16 mouse cellular contexts compared by ENCODE assay signal in genomic region chr1:127028872-127029497, GRCm38 (mm10).
"Had no signal": no experiment of that assay in that cellular context is flagged by ENCODE, and none has a peak within 500 bp of the region (broad histone marks: within the 10 kb centered on the region; RNA-seq: fewer than 3 reads in every experiment).

No protein-coding gene starts in this region.

- ATAC-seq: liver, postnatal 0 days; lung, postnatal 0 days; midbrain, embryonic 13.5 days; midbrain, embryonic 15.5 days had no signal

- H3K4me1 ChIP-seq: liver, embryonic 15.5 days; lung, embryonic 15.5 days; megakaryocyte, embryonic 14.5 days; midbrain, embryonic 13.5 days; midbrain, embryonic 15.5 days; neural tube, embryonic 12.5 days had no signal

- H3K9me3 ChIP-seq: liver, embryonic 15.5 days; lung, embryonic 15.5 days; megakaryocyte, embryonic 14.5 days; midbrain, embryonic 13.5 days; midbrain, embryonic 15.5 days; neural tube, embryonic 12.5 days had no signal

- H3K27ac ChIP-seq: liver, embryonic 15.5 days; lung, embryonic 15.5 days; macrophage; midbrain, embryonic 13.5 days; midbrain, embryonic 15.5 days; neural tube, embryonic 12.5 days had no signal

- H3K9ac ChIP-seq: liver, embryonic 15.5 days; liver, postnatal 0 days; lung, embryonic 15.5 days; midbrain, embryonic 13.5 days; midbrain, embryonic 15.5 days; neural tube, embryonic 12.5 days had no signal

- H3K4me2 ChIP-seq: liver, embryonic 15.5 days; lung, embryonic 15.5 days; midbrain, embryonic 11.5 days; midbrain, embryonic 13.5 days; midbrain, embryonic 15.5 days; neural tube, embryonic 12.5 days had no signal

- DNase-seq: liver, postnatal 0 days; lung, adult 2 months; lung, postnatal 14 days; lung, postnatal 36 days; right cerebral cortex, postnatal 14 days; thymus, adult 2 months; thymus, postnatal 36 days had no signal

- H3K27me3 ChIP-seq: liver, embryonic 15.5 days; lung, embryonic 15.5 days; midbrain, embryonic 13.5 days; midbrain, embryonic 15.5 days; neural tube, embryonic 12.5 days had no signal

- H3K36me3 ChIP-seq: liver, embryonic 15.5 days; lung, embryonic 15.5 days; midbrain, embryonic 13.5 days; midbrain, embryonic 15.5 days; neural tube, embryonic 12.5 days had no signal

- H3K4me3 ChIP-seq: liver, embryonic 15.5 days; lung, embryonic 15.5 days; megakaryocyte, embryonic 14.5 days; midbrain, embryonic 13.5 days; midbrain, embryonic 15.5 days; neural tube, embryonic 12.5 days had no signal
